Mouse (Mus musculus): Measurements from ENCODE around the gene Srrt. TPM values are rescaled to one million over a fixed set of nuclear protein-coding genes. Genes with fewer than 3 reads are reported as not detected.

Gene Srrt
- polyA plus RNA-seq, 1 experiment: 178 TPM

- Histone ChIP-seq H3K4me3 (ENCODE audit: control insufficient read depth, low read depth, low read length) (no peak overlapping the region), H3K27me3 (ENCODE audit: control insufficient read depth, insufficient read depth, low read length) (no peaks in the 10 kb centered on the region), H3K4me1 (ENCODE audit: control insufficient read depth, insufficient read depth, low read length) (peaks cover 13% of the 10 kb centered on the region), H3K27ac (ENCODE audit: control insufficient read depth, insufficient read depth, low read depth, low read length) (no peak overlapping the region), H3K36me3 (ENCODE audit: control insufficient read depth, insufficient read depth, low read length) (no peaks in the 10 kb centered on the region)
- TF ChIP-seq CTCF (IDR thresholded peaks at IDR 0.05; ENCODE audit: control insufficient read depth, insufficient read depth, insufficient replicate concordance, low read depth, low read length) (no peak), POLR2A (IDR thresholded peaks at IDR 0.05; ENCODE audit: control insufficient read depth, low read depth, low read length) (no peak)
Measured at GRCm38 (mm10) chr5:137335066-137335465, 27.6 kb upstream of the Srrt start.

GRCm38 (mm10) chr5:137334317-137334716 lies 26.8 kb upstream of the Srrt start:
- H3K36me3 ChIP-seq (ENCODE audit: control insufficient read depth, insufficient read depth, low read length): no peaks in the 10 kb centered on the region
- no peaks in the 10 kb centered on the region for H3K27me3 ChIP-seq (ENCODE audit: control insufficient read depth, insufficient read depth, low read length)
- H3K4me3 ChIP-seq (ENCODE audit: control insufficient read depth, low read depth, low read length): no peak overlapping the region
- no peak for TF ChIP-seq CTCF (IDR thresholded peaks at IDR 0.05; ENCODE audit: control insufficient read depth, insufficient read depth, insufficient replicate concordance, low read depth, low read length)
- TF ChIP-seq POLR2A (IDR thresholded peaks at IDR 0.05; ENCODE audit: control insufficient read depth, low read depth, low read length): no peak
- H3K27ac ChIP-seq (ENCODE audit: control insufficient read depth, insufficient read depth, low read depth, low read length): no peak overlapping the region
- peaks cover 9% of the 10 kb centered on the region for H3K4me1 ChIP-seq (ENCODE audit: control insufficient read depth, insufficient read depth, low read length)

GRCm38 (mm10) chr5:137333512-137334174 lies 26.2 kb upstream of the Srrt start, which contains the start of gene Slc12a9:
TSS of gene Slc12a9 (minus strand) at chr5:137333597.
- Histone ChIP-seq H3K27ac (ENCODE audit: control insufficient read depth, insufficient read depth, low read depth, low read length) (no peak within 1 kb of the TSS), H3K4me3 (ENCODE audit: control insufficient read depth, low read depth, low read length) (peak within 1 kb of the TSS; percentile 76), H3K27me3 (ENCODE audit: control insufficient read depth, insufficient read depth, low read length) (no peaks in the 10 kb centered on the region), H3K36me3 (ENCODE audit: control insufficient read depth, insufficient read depth, low read length) (no peaks in the 10 kb centered on the region), H3K4me1 (ENCODE audit: control insufficient read depth, insufficient read depth, low read length) (peaks cover 3% of the 10 kb centered on the region)
- TF ChIP-seq POLR2A (IDR thresholded peaks at IDR 0.05; ENCODE audit: control insufficient read depth, low read depth, low read length) (no peak; the same call in 1 of the 2 replicates), CTCF (IDR thresholded peaks at IDR 0.05; ENCODE audit: control insufficient read depth, insufficient read depth, insufficient replicate concordance, low read depth, low read length) (peak; percentile 71; the same call in 1 of the 2 replicates)

GRCm38 (mm10) chr5:137332857-137333511 lies 25.5 kb upstream of the Srrt start:
- TF ChIP-seq POLR2A (IDR thresholded peaks at IDR 0.05; ENCODE audit: control insufficient read depth, low read depth, low read length) (0 out of 2 replicates have a peak, but pooled peaks have one; percentile 26), CTCF (IDR thresholded peaks at IDR 0.05; ENCODE audit: control insufficient read depth, insufficient read depth, insufficient replicate concordance, low read depth, low read length) (no peak)
- H3K4me3 ChIP-seq (ENCODE audit: control insufficient read depth, low read depth, low read length): peak overlapping the region; percentile 76
- H3K27ac ChIP-seq (ENCODE audit: control insufficient read depth, insufficient read depth, low read depth, low read length): no peak overlapping the region
- H3K36me3 ChIP-seq (ENCODE audit: control insufficient read depth, insufficient read depth, low read length): no peaks in the 10 kb centered on the region
- no peaks in the 10 kb centered on the region; the same call in 1 of the 2 replicates for H3K4me1 ChIP-seq (ENCODE audit: control insufficient read depth, insufficient read depth, low read length)
- H3K27me3 ChIP-seq (ENCODE audit: control insufficient read depth, insufficient read depth, low read length): no peaks in the 10 kb centered on the region

- no peaks in the 10 kb centered on the region; the same call in 1 of the 2 replicates for H3K4me1 ChIP-seq (ENCODE audit: control insufficient read depth, insufficient read depth, low read length)
- H3K27ac ChIP-seq (ENCODE audit: control insufficient read depth, insufficient read depth, low read depth, low read length): no peak overlapping the region
- H3K27me3 ChIP-seq (ENCODE audit: control insufficient read depth, insufficient read depth, low read length): no peaks in the 10 kb centered on the region
- TF ChIP-seq CTCF (IDR thresholded peaks at IDR 0.05; ENCODE audit: control insufficient read depth, insufficient read depth, insufficient replicate concordance, low read depth, low read length): no peak
- TF ChIP-seq POLR2A (IDR thresholded peaks at IDR 0.05; ENCODE audit: control insufficient read depth, low read depth, low read length): no peak
- H3K36me3 ChIP-seq (ENCODE audit: control insufficient read depth, insufficient read depth, low read length): no peaks in the 10 kb centered on the region
- no peak overlapping the region for H3K4me3 ChIP-seq (ENCODE audit: control insufficient read depth, low read depth, low read length)
Measured at GRCm38 (mm10) chr5:137330910-137331309, 23.4 kb upstream of the Srrt start.

GRCm38 (mm10) chr5:137320996-137321395 lies 13.5 kb upstream of the Srrt start:
- Histone ChIP-seq H3K27me3 (ENCODE audit: control insufficient read depth, insufficient read depth, low read length) (no peaks in the 10 kb centered on the region), H3K36me3 (ENCODE audit: control insufficient read depth, insufficient read depth, low read length) (no peaks in the 10 kb centered on the region), H3K27ac (ENCODE audit: control insufficient read depth, insufficient read depth, low read depth, low read length) (no peak overlapping the region), H3K4me3 (ENCODE audit: control insufficient read depth, low read depth, low read length) (no peak overlapping the region), H3K4me1 (ENCODE audit: control insufficient read depth, insufficient read depth, low read length) (peaks cover 12% of the 10 kb centered on the region)
- no peak for TF ChIP-seq POLR2A (IDR thresholded peaks at IDR 0.05; ENCODE audit: control insufficient read depth, low read depth, low read length)
- no peak for TF ChIP-seq CTCF (IDR thresholded peaks at IDR 0.05; ENCODE audit: control insufficient read depth, insufficient read depth, insufficient replicate concordance, low read depth, low read length)

- H3K4me1 ChIP-seq (ENCODE audit: control insufficient read depth, insufficient read depth, low read length): peaks cover 25% of the 10 kb centered on the region
- no peak overlapping the region for H3K27ac ChIP-seq (ENCODE audit: control insufficient read depth, insufficient read depth, low read depth, low read length)
- H3K36me3 ChIP-seq (ENCODE audit: control insufficient read depth, insufficient read depth, low read length): no peaks in the 10 kb centered on the region
- H3K27me3 ChIP-seq (ENCODE audit: control insufficient read depth, insufficient read depth, low read length): no peaks in the 10 kb centered on the region
- TF ChIP-seq CTCF (IDR thresholded peaks at IDR 0.05; ENCODE audit: control insufficient read depth, insufficient read depth, insufficient replicate concordance, low read depth, low read length) (no peak), POLR2A (IDR thresholded peaks at IDR 0.05; ENCODE audit: control insufficient read depth, low read depth, low read length) (no peak)
- H3K4me3 ChIP-seq (ENCODE audit: control insufficient read depth, low read depth, low read length): no peak overlapping the region
Measured at GRCm38 (mm10) chr5:137318570-137318969, 11.1 kb upstream of the Srrt start.
